Mouse (Mus musculus): ENCODE measurements around the gene Tenm1.

The Tenm1 gene

GRCm38 (mm10) chrX:42967611-42968010 lies 461.3 kb downstream of the Tenm1 start:
- DNase-seq (ENCODE audit: extremely low spot score, low read depth, low spot score): no peak

DNA sequence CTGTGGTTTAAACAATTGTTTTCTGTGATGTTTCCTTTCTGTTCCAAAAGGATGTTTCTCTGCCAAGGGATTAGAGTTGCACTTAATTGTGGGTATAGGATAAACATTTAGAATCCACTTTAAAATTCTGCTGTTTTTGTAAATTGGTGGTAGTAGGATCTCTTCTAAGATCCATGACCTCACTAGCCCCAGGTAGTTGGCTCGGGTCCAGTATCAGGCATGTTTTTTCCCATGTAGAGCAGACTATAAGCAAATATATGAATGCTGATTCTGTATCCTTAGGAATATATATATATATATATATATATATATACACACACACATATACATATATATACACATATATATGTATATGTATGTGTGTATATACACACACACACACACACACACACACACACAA lies 567.2 kb downstream of the Tenm1 start:
- no peak for DNase-seq (ENCODE audit: extremely low spot score, low read depth, low spot score)

DNA sequence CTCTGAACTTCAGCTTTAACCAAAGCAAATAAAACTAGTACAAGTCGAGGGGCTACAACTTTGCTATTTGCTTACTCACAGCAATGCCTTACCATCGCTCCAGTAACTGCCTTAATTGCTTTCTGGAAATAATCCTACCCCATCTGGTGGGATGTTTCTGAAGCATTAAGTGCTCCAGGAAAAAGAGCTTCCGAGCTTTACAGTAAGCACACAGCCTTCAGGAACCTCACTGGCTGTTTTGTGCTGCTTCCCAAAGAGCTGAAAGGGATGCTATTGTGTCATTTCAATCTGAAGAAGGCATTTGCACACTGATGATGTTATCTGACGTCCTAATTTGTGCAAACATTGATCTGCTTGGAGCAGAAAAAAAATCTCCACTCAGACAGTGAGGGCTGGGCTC lies 647.4 kb downstream of the Tenm1 start:
- no peak for DNase-seq (ENCODE audit: extremely low spot score, low read depth, low spot score)

GRCm38 (mm10) chrX:42718078-42718785 lies 710.7 kb downstream of the Tenm1 start:
- DNase-seq (ENCODE audit: extremely low spot score, low read depth, low spot score): no peak

DNA sequence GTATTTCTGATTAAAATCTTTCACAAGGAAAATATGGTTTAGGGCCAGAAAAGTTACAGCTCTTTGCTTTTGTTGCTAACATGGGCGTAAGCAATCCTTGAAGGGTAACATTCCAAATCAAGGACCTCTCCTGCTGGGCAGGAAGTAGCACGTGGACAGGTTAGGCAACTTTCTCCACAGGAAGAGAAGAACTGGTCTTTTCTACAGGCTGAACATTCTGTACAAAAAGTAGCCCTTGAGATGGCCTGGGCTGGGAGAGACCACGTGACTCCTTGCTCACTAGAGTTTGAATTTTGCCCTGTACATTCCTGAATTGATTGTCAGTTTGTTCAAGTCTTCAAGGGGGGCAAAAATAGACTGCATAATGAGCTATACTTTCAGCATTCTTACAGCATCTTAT lies 728.6 kb downstream of the Tenm1 start:
- DNase-seq (ENCODE audit: extremely low spot score, low read depth, low spot score): no peak

DNA sequence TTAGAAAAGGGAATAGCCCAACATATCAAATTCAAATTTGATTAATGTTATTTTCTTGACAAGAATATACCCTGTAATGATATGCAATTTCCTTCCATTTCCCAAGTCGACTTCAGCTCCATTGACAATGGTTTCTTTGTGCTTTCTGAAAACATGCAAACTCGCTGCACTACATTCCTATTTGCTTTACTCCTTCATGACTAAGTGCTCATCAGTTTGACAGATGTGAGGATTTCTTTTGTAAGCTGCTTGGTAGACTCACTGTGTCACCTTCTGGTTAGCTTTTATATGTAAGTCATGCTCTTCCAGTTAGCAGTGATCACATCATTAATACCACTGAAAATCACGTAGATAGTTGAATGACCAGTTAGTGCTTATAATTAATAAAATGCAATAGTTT lies 781.8 kb downstream of the Tenm1 start:
- DNase-seq (ENCODE audit: extremely low spot score, low read depth, low spot score): no peak

- DNase-seq (ENCODE audit: extremely low spot score, low read depth, low spot score): no peak
These were observed 848.4 kb downstream of the Tenm1 start for GRCm38 (mm10) chrX:42580521-42580920.

- no peak for DNase-seq (ENCODE audit: extremely low spot score, low read depth, low spot score)
These were observed 870.2 kb downstream of the Tenm1 start for GRCm38 (mm10) chrX:42558683-42559082.

GRCm38 (mm10) chrX:42557284-42557683 lies 871.6 kb downstream of the Tenm1 start:
- no peak for DNase-seq (ENCODE audit: extremely low spot score, low read depth, low spot score)

DNA sequence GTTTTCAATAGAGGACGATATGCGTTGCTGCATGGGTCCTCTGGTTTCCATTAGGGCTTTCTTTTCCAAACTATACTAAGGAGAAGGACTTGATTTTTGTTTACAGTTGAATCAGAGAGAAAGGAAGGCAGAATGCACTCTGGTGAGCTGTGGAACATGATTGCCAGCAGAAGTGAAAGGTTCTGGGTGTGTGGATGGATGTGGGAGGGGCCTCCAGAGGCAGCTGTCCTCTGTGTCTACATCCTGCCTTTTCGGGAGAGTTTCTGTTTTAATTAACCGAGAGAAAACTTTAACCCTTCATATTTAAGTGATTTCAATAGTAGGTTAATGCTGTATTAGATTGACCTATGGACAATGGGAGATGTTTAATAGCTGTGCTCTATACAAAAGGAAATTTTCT lies 880.4 kb downstream of the Tenm1 start:
- no peak for DNase-seq (ENCODE audit: extremely low spot score, low read depth, low spot score)

DNA sequence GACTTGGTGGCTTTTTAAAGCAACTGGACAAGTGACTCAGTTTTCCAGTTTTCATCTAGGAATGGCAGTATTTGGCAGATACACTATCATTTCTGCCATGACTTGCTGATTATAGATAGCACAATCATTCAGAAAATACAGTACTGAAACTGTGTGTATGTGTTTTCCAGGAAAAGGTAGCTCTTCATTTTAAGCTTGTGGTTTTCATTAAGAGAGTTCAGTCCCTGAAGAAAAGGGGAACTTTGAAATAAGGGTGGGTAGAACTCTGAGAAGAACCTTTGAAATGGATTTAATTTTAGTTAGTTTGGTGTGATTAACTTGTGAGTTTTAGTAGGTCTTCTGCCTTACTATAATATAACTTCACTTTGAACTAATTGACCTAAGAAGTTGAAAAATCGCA lies 883.9 kb downstream of the Tenm1 start:
- no peak for DNase-seq (ENCODE audit: extremely low spot score, low read depth, low spot score)

DNA sequence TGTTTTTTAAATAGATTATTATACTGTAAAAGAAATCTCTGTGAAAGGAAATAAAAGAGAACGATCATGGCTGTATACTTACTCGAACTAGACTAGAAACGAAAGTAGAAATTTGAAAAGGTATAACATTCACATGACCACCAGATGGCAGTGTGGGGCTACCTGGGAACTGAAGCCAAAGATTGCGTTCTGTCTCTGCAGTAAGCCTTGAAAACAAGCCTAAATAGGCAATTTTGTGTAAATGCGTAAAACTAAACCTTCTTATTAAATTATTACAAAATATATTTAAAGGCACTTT lies 888.2 kb downstream of the Tenm1 start:
- DNase-seq (ENCODE audit: extremely low spot score, low read depth, low spot score): peak; percentile 35

DNA sequence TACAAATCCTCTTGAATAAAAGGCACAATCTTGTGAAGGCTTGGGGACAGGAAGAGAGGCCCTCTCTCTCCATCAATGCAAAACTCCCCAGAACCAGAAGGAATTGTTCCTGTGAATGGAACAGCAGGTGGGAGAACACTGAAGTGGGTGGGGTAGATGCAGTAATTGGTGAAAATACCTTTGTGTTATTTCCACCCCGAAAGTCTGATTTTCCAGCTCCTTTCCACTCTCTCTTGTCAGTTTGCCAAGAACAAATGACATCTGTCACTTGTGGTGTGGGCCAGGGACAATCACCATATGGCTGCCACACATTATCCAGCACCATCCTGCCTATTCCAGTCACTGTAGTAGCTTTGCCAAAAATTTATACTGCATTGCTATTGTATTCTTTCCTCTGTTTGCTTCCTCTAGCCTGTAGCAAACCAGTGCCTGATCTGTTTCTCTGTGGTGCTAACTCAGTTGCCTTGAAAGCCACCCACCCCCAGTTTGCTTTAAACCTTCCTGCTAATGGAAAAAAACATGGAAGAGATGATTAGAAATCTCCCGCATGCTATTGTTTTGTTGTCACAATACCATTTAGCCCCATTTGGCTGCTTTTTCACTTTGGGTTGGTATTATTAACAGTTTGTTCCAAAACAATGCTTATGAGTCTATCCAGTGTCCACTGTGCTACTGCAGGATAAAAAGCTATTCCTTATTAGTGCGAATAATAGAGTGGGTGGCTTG lies 888.7 kb downstream of the Tenm1 start:
- no peak for DNase-seq (ENCODE audit: extremely low spot score, low read depth, low spot score)

DNA sequence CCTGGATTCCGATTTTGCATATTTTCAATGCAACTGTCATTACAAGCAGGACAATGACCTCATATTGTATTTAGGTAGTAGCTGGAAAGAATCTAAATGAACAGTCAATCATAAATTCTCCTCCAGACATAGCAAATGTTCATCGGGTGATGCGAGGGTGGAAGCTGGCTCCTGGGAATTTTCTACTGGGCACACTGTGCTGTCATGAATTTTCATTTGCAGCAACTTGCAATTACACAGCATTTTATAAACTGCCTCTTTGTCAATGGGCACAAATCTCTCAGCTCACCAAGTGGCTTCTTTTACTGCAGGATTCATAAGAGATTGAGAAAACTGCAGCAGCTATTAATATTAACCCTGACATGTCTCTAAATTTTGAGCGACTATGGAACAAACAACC lies 898.2 kb downstream of the Tenm1 start:
- DNase-seq (ENCODE audit: extremely low spot score, low read depth, low spot score): no peak

DNA sequence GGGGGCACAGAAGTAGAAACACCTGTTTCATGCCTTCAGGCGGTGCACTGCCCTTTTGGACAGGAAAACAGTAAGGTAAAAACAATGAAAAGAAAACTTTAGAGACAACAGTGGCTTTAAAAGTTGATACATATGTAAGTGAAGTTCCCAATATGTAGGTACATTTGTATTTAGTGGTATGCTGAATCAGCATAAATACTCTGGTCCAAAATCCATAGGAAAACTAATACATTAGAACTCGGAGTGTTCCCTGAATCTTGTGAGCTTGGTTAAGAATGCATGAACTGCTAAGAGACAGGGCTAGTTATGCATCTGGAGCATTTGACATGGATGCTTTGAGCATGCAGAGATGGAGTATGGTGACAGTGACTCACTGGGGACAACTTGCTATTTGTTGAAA lies 906.1 kb downstream of the Tenm1 start:
- no peak for DNase-seq (ENCODE audit: extremely low spot score, low read depth, low spot score)

DNA sequence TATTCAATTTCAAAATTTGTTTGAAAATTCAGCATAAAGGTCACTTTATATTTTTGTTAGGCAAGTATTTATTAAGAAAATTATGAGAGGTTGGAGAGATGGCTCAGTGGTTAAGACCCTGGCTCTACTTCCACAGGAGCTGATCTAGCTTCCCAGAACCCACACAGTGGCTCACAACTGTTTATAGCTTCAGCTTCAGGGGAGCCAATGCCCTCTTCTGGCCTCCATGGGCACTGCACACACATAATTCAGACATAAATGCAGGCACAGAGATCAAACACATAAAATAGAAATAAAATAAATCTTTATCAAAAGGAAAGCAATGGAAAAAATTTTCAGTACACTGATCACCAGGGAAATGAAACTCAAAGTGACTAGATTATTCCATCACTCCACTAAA lies 916.4 kb downstream of the Tenm1 start:
- no peak for DNase-seq (ENCODE audit: extremely low spot score, low read depth, low spot score)

GRCm38 (mm10) chrX:42511105-42511504 lies 917.8 kb downstream of the Tenm1 start:
- DNase-seq (ENCODE audit: extremely low spot score, low read depth, low spot score): no peak

DNA sequence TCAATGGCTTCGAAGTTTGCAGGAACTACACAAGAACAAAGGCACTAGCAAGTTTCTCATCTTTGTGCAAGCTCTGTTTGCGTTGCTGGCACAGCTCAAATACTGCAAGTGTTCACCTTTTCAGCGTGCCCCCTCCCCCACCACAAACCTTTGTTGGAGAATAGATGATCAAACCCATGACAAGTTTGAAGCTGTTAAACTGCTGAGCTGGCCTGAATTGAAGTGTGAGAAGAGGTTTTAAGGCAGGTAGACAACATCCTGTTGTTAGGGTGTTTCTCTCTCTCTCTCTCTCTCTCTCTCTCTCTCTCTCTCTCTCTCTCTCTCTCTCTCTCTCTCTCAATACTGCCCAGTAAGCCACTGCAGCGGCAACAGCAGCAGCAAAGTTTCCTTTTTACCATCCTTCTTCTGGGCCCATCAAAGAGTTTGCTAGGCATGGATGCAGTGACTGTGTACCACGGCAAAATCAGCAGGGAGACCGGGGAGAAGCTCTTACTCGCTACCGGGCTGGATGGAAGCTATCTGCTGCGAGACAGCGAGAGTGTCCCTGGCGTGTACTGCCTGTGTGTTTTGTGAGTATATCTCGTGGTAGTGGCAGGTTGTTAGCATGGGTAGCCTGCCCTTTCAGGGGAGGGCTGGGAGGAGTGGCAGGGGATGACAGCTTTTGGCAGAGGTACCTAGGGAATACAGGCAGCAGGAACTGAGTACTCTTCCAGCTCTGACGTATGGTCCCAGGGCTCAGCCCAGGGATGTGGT lies 926.5 kb downstream of the Tenm1 start, which contains the start of gene Sh2d1a:
Sh2d1a (plus strand) TSS at position 163 of the 753 bp plus-strand sequence.
- DNase-seq (ENCODE audit: extremely low spot score, low read depth, low spot score): no peak

- no peak for DNase-seq (ENCODE audit: extremely low spot score, low read depth, low spot score)
These were observed 928.4 kb downstream of the Tenm1 start for GRCm38 (mm10) chrX:42500538-42500937.

- no peak for DNase-seq (ENCODE audit: extremely low spot score, low read depth, low spot score)
These were observed 938.6 kb downstream of the Tenm1 start for GRCm38 (mm10) chrX:42490336-42490735.

- DNase-seq (ENCODE audit: extremely low spot score, low read depth, low spot score): no peak
These were observed 939.5 kb downstream of the Tenm1 start, which contains the start of gene Tex13c2 for GRCm38 (mm10) chrX:42489446-42489845. Tex13c2 (plus strand) TSS chrX:42489691.
